Mouse (Mus musculus) limb, embryonic 14.5 days (tissue): ENCODE results near the gene Mmp15. TPM values are rescaled to one million over a fixed set of nuclear protein-coding genes. Genes with fewer than 3 reads are reported as not detected.

Experiments
- ATAC-seq: fragments of 200-750 bp; cut with Nextera tagmentation; 2 replicates; pipeline ENCODE4 v1.8.0; 2017; ENCODE audit warnings: low read depth, moderate number of reproducible peaks, moderate TSS enrichment; ENCODE audit not compliant: low FRiP score
- DNase-seq: peaks from one replicate; pipeline ENCODE4 v3.0.0-alpha.2; 2015; ENCODE audit warnings: low spot score
- H3K27ac ChIP-seq: fragments of 300-500 bp; sonication (generic); replicated peaks from 2 replicates; pipeline ENCODE4 v1.5.1; 2014; ENCODE audit warnings: low read depth, mild to moderate bottlenecking, low read length, moderate library complexity, mixed read lengths
- H3K27me3 ChIP-seq: fragments of 300-500 bp; sonication (generic); 2 replicates; pipeline ENCODE4 v1.6.1; 2014; ENCODE audit warnings: low read length, mixed read lengths; ENCODE audit not compliant: control insufficient read depth, insufficient read depth
- H3K36me3 ChIP-seq: fragments of 300-500 bp; sonication (generic); 2 replicates; pipeline ENCODE4 v1.6.1; 2014; ENCODE audit warnings: mild to moderate bottlenecking, low read length, moderate library complexity, mixed read lengths; ENCODE audit not compliant: control insufficient read depth, insufficient read depth
- H3K4me1 ChIP-seq: fragments of 300-500 bp; sonication (generic); 2 replicates; pipeline ENCODE4 v1.6.1; 2014; ENCODE audit warnings: antibody characterized with exemption, low read length, mixed read lengths; ENCODE audit not compliant: control insufficient read depth, insufficient read depth
- H3K4me2 ChIP-seq: fragments of 300-500 bp; sonication (generic); replicated peaks from 2 replicates; pipeline ENCODE4 v1.6.1; 2014; ENCODE audit warnings: low read depth, mild to moderate bottlenecking, low read length, moderate library complexity; ENCODE audit not compliant: severe bottlenecking
- H3K4me3 ChIP-seq: fragments of 300-500 bp; sonication (generic); replicated peaks from 2 replicates; pipeline ENCODE4 v1.5.1; 2014; ENCODE audit warnings: low read length
- H3K9ac ChIP-seq: fragments of 300-500 bp; sonication (generic); 2 replicates; pipeline ENCODE4 v1.6.1; 2014; ENCODE audit warnings: mild to moderate bottlenecking, low read depth, low read length, moderate library complexity; ENCODE audit not compliant: severe bottlenecking
- H3K9me3 ChIP-seq: fragments of 300-500 bp; sonication (generic); 2 replicates; pipeline ENCODE4 v1.6.1; 2016; ENCODE audit warnings: low read length; ENCODE audit not compliant: control insufficient read depth
- POLR2A ChIP-seq: fragments of 200-500 bp; IDR thresholded peaks from 2 replicates; pipeline ENCODE4 v1.8.0; 2012; ENCODE audit warnings: inconsistent platforms, mild to moderate bottlenecking, moderate library complexity, borderline replicate concordance; ENCODE audit not compliant: insufficient read depth, insufficient read length; ENCODE audit errors: extremely low read depth
- WGBS: fragments of 180-500 bp; shearing (Covaris S2); extraction: QIAGEN DNeasy Blood & Tissue Kit; methylation state at CpG from one replicate; pipeline ENCODE4 v1.1.7; 2014; 5-methylcytosine and 5-hydroxymethylcytosine counted together
- polyA plus RNA-seq, 2 experiments: library from polyadenylated mRNA; depleted of rRNA in 1 of 2; stranded (reverse) in 1 of 2; unstranded in 1 of 2; fragments of >200 nt; fragmentation: Nextera tagmentation in 1 of 2; extraction: Ambion mirVana in 1 of 2; gene quantifications; 2 replicates each; pipeline versions ENCODE4 v1.2.1 to v1.2.3; 2012 to 2014

Gene Mmp15
- polyA plus RNA-seq, 2 experiments = 10.5 to 12.6 TPM

DNA sequence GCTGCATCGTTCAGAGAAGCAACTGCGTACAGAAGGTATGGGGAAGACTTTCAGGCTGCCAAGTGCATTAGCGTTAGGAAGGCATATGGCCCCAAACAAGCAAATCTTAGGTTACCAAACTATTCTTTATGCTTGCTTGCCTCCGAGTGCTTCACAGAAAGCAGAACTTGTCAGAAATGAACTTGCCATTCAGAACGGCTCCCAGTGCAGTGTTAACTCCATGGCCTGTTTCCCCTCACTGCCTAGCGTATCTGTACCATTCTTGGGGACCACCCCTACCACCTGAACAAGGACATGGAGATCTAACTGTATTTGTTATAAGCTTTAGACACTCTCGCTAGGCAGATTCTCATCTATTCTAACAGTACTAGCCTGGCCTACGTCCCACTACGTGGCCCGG, 35.2 kb downstream of the Mmp15 start:
- ATAC-seq (no peak), DNase-seq (no peak)
- Histone ChIP-seq H3K27ac (no peak overlapping the region), H3K36me3 (no peaks in the 10 kb centered on the region), H3K9ac (no peak overlapping the region), H3K4me3 (no peak overlapping the region), H3K4me2 (no peak overlapping the region), H3K4me1 (no peaks in the 10 kb centered on the region), H3K27me3 (no peaks in the 10 kb centered on the region), H3K9me3 (0 out of 2 replicates have a peak, but pooled peaks cover 4% of the 10 kb centered on the region)
- no peak for TF ChIP-seq POLR2A
- WGBS = 90% methylated on average over 10 of the region's 10 CpGs

DNA sequence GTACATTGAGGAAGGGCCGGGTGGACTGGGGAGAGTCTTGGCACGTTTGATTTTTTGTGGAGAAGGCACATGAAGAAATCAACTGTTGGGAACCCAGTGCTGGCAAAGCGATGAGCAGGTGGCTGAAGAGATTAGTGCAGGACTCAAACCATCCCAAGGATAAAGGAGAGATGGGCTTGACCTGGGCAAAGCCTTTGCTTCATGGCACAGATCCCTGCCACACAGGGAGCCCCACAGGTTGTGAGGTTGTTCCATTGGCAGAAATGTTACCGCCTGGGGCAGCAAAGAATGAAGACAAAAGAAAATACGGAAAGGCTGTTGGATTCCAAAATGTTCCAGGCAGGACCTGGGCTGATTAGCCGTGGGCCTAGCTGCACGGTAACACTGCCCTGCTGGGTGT, 35.9 kb downstream of the Mmp15 start:
- H3K36me3 ChIP-seq = no peaks in the 10 kb centered on the region
- WGBS = 76% methylated on average over 7 of the region's 7 CpGs
- no peak overlapping the region for H3K9ac ChIP-seq
- no peak overlapping the region for H3K27ac ChIP-seq
- H3K4me3 ChIP-seq = no peak overlapping the region
- no peaks in the 10 kb centered on the region for H3K27me3 ChIP-seq
- H3K9me3 ChIP-seq = 0 out of 2 replicates have a peak, but pooled peaks cover 4% of the 10 kb centered on the region
- DNase-seq = no peak
- no peak for ATAC-seq
- no peak for TF ChIP-seq POLR2A
- no peak overlapping the region for H3K4me2 ChIP-seq
- H3K4me1 ChIP-seq = no peaks in the 10 kb centered on the region

DNA sequence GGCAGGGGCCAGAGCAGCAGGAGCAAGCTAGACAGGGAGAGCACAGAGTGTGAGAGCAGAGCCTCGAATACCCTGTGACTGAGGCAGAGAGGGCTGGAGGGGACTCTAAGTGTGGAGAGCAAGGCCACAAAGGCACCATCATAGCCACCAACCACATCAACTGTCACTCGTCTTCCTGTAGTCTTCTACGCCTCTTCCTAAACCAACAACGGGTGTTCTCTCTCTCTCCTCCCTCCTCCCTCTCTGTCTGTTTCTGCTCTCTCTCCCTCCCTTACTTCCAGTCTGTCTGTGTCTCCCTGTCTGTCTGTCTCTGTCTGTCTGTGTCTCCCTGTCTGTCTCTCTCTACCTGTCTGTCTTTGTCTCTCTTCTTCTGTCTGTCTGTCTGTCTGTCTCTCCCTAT, 38.2 kb downstream of the Mmp15 start:
- Histone ChIP-seq H3K4me3 (no peak overlapping the region), H3K4me2 (no peak overlapping the region), H3K4me1 (peaks cover 3% of the 10 kb centered on the region), H3K27ac (no peak overlapping the region), H3K9ac (no peak overlapping the region), H3K9me3 (no peaks in the 10 kb centered on the region), H3K27me3 (no peaks in the 10 kb centered on the region), H3K36me3 (no peaks in the 10 kb centered on the region)
- WGBS = 62% methylated on average over 4 of the region's 4 CpGs
- no peak for DNase-seq
- no peak for TF ChIP-seq POLR2A
- no peak for ATAC-seq

DNA sequence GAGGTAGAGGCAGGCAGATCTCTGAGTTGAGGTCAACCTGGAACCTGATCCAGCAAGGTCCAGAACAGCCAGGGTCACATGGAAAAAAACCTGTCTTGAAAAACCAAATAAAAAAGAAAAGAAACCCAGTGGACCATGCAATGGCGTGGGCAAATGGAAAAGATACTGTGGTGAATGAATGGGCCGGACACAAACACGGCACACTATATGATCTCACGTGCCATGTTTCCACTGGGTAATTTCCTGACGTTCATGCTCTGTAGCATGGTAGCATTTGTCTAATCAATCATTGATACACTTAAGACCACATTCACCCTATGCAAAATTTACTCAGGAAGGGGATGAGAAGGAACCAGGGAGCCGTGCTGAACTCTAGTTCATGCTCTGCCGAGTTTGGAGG, 39.0 kb downstream of the Mmp15 start:
- Histone ChIP-seq H3K27me3 (no peaks in the 10 kb centered on the region), H3K36me3 (no peaks in the 10 kb centered on the region), H3K4me3 (no peak overlapping the region), H3K4me1 (peaks cover 8% of the 10 kb centered on the region), H3K4me2 (no peak overlapping the region), H3K9me3 (no peaks in the 10 kb centered on the region), H3K27ac (no peak overlapping the region), H3K9ac (no peak overlapping the region)
- no peak for ATAC-seq
- 74% methylated on average over 7 of the region's 7 CpGs for WGBS
- DNase-seq = no peak
- no peak for TF ChIP-seq POLR2A

DNA sequence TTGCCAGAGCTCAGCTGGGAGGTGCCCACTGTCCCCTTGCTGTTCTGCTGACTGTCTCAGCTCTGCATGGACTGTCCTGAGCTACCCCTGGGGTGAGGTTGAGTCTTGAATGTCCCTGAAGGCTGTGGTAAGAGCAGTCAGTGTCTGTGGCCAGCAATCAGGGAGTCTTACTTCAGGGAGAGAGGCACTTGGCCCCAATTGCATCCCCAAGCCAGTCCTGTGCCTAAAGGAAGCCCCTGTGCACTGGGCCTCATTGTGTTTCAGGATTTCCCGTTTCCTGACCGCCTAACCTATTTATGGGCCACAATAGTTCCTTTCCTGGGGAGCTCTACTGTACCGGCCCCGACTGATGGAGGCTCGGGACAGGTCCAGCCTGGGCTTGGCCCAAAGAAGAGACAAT, 40.5 kb downstream of the Mmp15 start:
- 65% methylated on average over 5 of the region's 5 CpGs for WGBS
- ATAC-seq (no peak), DNase-seq (no peak)
- no peaks in the 10 kb centered on the region for H3K27me3 ChIP-seq
- H3K4me3 ChIP-seq = no peak overlapping the region
- no peak for TF ChIP-seq POLR2A
- no peak overlapping the region for H3K9ac ChIP-seq
- no peaks in the 10 kb centered on the region for H3K36me3 ChIP-seq
- H3K9me3 ChIP-seq = no peaks in the 10 kb centered on the region
- peaks cover 12% of the 10 kb centered on the region for H3K4me1 ChIP-seq
- H3K4me2 ChIP-seq = no peak overlapping the region
- peak overlapping the region; percentile 33; the same call in 1 of the 2 replicates for H3K27ac ChIP-seq
